Mouse (Mus musculus) cerebellum, postnatal 36 days (tissue): Measurements from ENCODE around the gene Ugt2a1.
"Not testable (repeated sequence)": the region's sequence is repeated elsewhere in the genome, so short reads cannot be mapped to it uniquely, and the experiment has no call there.

Experiments
- DNase-seq, 2 experiments: peaks; one replicate each; pipeline ENCODE4 v3.0.0; 2021 to 2022; ENCODE audit warnings: mixed read lengths in 2 of 2

Gene Ugt2a1

DNA sequence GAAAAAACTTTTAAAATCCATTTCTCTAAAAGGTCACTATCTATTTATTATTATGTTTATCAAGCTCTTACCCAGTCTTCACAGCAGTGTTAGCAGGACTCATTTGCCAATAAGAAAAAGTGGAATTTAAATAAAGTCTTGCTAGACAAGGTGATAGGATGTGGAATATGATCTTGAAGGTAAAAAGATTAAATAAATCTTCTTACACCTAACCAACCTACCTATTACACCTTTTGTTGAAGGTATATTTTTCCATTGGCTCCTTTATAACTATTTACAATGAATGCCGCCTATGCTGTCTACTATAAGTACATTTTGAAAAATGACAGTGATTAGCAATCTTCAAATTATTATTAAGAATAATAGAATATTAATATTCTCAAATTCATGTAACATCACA is at the start of gene Ugt2a1:
TSS of gene Ugt2a1 (minus strand) at position 101 of the 400 bp plus-strand sequence.
- DNase-seq, result no peak

DNA sequence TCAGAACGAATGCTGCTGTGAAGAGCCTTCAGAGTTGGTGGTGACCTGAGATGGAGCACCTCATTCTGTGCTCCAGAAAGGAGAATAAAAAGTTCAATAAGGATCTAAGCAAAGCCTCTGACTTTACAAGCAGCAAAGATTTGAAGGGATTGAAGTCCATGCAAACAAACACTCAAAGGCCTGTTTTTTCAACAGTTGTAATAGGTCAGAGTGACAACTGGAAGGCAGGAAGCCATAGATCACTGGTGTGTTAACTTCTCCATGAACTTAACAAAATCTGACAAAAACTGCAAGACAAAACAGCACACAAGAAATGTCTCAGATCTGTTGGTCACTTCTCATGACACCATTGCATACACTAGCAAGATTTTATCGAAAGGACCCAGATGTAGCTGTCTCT is 47.4 kb upstream of the Ugt2a1 start, which contains the start of gene Sult1b1:
TSS of gene Sult1b1 (minus strand) at position 85 of the 400 bp plus-strand sequence.
- DNase-seq, result no peak

DNA sequence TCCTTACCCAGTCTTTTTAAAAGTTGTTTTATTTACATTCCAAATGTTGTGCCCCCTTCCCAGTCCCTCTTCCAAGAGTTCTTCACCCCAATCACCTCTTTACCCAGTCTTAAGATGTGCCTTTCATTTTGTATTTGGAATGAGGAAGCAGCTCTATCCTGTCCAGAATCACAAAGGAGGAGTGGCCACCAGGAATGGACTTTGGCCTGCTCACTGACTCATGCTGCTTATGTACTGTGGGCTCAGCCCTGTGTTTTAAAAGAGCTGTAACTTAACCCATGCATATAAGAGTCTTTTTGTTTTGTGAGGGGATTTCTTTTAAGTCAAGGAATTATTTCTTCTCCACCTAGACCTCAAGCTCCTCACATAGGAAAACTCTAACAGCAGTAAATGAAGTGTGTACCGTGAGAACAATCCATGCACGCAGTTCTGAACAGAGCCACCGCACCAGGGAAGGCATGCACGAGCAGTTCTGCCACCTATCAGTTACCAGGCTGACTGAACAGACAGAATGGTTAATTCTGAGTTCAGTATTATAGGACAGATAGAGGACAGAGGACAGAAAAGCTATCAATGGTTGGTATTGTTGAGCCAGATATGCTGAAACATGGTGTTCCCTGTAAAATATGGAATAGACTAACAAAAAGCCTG is 45.4 kb upstream of the Ugt2a1 start:
- no peak for DNase-seq

GRCm38 (mm10) chr5:87532288-87532687 is 41.6 kb upstream of the Ugt2a1 start:
- no peak for DNase-seq

GRCm38 (mm10) chr5:87523561-87523960 is 32.9 kb upstream of the Ugt2a1 start:
- not testable (repeated sequence) for DNase-seq

GRCm38 (mm10) chr5:87505776-87506458 is 15.2 kb upstream of the Ugt2a1 start:
- no peak for DNase-seq

DNA sequence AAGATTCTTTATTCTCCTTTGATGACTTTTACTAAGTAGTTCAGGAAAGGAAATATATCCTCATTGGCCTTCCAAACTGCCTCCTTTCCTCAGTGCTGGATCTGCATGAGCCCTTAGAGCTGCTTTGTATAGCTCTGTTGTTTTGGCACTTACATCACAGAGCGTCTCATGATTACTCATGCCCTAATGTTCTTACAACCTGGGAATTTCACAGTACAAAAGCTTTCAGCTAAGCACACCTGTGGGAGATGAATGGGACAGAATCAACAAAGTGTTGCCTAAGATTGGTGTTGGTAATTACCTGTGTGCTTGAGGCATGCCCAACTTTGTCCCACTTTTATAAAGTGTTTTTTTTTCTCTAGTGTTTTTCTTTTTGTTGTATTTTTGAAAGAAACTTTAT is 12.0 kb upstream of the Ugt2a1 start:
- no peak for DNase-seq

DNA sequence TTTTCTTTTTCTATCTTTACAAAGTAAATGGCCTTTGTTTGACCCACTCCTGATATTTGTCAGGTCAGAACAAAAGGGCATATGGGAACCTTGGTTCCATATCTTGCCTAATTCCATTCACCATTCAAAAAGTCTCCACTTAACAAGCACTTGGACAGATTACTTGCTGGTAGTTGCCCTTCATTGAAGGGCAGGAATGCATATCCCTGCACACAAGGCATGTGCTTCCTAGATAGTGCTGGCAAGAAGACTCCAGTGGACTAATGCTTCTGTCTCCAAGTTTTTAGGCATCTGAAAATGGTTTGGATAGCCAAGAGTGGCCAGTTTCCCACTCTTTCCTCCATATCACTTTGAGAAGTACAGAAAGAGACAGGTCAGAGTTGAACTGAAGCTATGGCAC is 8.7 kb upstream of the Ugt2a1 start:
- no peak for DNase-seq

DNA sequence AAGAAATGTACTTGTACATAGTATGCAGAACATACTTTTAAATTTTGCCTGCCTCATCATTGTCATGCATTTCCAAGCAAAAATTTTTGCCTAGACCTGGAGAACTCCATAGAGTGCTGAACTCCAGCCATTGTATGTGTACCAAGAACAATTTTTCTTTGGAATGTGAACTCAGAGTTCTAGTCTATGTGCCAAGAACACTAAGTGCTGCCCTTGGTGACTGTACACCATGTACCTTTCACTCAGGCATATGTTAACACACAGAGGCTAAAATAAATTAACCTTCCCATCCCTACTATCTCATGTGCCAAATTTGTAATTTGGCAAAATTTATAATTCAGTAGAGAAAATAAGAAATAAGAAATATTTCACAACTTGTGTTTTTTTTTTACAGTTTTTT is 8.3 kb upstream of the Ugt2a1 start:
- DNase-seq, result no peak

- not testable (repeated sequence) for DNase-seq
Observed at GRCm38 (mm10) chr5:87486706-87487105, 4.0 kb downstream of the Ugt2a1 start, which contains the start of gene Gm43638. Gene Gm43638 (minus strand): TSS chr5:87486806.

DNA sequence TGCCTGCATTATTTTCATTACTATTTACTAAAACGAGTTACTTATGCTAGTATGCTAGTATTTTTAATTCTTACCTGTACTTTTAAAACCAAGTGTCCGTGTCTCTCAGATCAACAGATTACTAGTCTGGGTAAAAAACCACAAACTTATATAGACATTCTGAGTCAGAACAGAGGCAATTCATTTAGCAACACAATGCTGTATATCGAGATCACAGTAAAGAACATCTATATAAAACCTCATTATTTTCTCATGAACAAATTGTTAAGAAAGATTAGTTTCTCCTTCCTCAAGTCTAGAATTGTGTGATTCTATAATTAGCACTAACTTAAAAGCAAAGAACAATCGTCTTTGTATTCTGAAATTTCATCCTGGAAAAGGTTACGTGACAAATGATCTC is 8.5 kb downstream of the Ugt2a1 start, which contains the start of gene Ugt2a2:
TSS of gene Ugt2a2 (minus strand) at position 101 of the 400 bp plus-strand sequence.
- DNase-seq, result no peak

- DNase-seq, result no peak
Observed at GRCm38 (mm10) chr5:87458810-87459209, 31.9 kb downstream of the Ugt2a1 start.

DNA sequence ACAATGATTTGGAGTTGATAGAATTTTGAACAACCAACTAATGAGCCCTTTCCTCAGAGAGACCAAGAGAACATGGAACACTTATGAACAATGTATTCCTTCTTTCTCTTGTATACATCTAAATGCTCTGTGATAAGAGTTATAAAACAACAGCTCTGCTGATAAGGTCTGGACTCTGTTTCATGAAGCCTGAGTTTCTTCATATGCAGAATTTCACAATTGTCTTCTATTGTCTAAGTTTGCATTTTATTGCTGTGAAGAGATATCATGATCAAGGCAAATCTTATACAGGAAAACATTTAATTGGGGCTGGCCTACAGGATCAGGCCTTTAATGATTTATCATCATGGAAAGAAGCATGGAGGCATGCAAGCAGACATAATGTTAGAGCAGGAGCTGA is 33.0 kb downstream of the Ugt2a1 start:
- DNase-seq, result no peak

- DNase-seq, result no peak
Observed at GRCm38 (mm10) chr5:87456216-87456850, 34.3 kb downstream of the Ugt2a1 start.

GRCm38 (mm10) chr5:87455519-87455918 is 35.2 kb downstream of the Ugt2a1 start:
- no peak for DNase-seq

- DNase-seq, result not testable (repeated sequence)
Observed at GRCm38 (mm10) chr5:87452514-87452913, 38.2 kb downstream of the Ugt2a1 start.

DNA sequence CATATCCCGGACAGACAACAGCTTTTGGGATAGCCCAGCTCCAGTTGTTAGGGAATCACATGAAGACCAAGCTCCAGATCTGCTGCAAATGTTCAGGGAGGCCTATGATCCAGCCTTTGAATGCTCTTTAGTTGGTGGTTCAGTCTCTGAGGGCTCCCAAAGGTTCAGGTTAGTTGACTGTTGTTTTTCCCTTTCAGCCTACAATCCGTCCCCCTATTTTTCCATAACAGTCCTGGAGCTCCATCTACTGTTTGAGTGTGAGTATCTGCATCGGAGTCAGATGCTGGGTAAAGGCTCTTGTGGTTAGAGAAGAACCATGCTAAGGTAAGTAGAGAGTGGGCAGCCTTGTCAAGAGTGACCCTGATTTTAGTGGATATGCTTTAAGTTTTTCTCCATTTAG is 54.4 kb downstream of the Ugt2a1 start:
- no peak for DNase-seq

GRCm38 (mm10) chr5:87425676-87426075 is 65.0 kb downstream of the Ugt2a1 start:
- DNase-seq, result no peak

- DNase-seq, result not testable (repeated sequence)
Observed at GRCm38 (mm10) chr5:87424041-87424440, 66.6 kb downstream of the Ugt2a1 start, which contains the start of gene Ugt2b38. Gene Ugt2b38 (minus strand): TSS chr5:87424203.
